In the genomic region with DNA sequence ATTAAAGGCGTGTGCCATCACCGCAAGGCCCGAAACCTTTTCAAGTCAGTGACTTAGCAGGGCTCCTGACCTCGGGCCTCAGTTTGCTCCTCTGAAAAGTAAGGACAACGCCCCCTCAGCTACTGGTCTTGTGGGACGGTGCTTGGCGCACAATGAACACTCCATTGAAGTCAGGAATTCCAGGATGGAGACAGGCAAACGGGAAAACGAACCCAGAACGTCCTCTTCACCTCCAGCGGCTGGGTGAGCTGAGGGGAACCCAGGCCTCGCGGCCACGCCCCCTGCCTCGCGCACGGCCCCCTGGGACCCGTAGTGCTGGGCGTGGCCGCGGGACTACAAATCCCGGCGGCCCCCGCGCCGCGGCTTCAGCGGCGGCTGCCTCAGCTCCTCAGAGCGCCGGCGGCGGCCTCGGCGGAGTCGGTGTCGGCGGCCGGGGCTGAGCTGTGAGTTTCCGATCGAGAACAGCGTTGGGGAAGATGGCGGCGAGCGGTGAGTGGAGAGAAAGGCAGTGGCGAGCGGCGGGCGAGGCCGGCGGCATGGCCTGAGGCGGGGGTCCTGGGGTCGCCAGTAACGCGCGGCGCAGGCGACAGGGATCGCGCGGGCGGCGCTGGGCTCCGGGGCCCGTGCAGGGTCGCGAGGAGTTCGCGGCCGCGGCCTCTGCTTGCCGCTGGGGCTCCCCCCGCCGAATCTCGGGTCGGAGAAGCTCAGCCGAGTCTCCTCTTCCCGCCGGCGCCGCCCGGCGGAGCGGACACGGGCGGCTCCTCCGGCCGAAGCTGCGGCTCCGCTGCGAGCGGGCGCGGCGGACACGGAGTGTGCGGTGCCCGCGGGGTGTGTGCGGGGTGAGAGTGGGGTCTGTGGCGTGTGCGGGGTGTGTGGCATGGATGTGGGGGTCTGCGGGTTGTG, we compare ENCODE assay signal across 8 mouse cellular contexts. TPM values are rescaled to one million over a fixed set of nuclear protein-coding genes. Genes with fewer than 3 reads are reported as not detected.
DNase-seq lines count a peak whose midpoint lies in the region; ATAC-seq and TF ChIP-seq lines count a peak whose summit lies in the region.

A gene (plus strand): TSS at position 367 of the 903 bp plus-strand sequence.

- POLR2A ChIA-PET in Patski (lab: Charles Lee): interaction anchor here (0.7 to 1.3 kb wide), 5 partner anchors 7 to 185 kb away, joined by 3 to 7 read pairs (median 3); no protein-coding TSS in a partner anchor

- peaks cover 14% of the 10 kb centered on the region for H3K4me1 ChIP-seq in hindbrain, embryonic 15.5 days (replicated peaks)

- no peaks in the 10 kb centered on the region for H3K9me3 ChIP-seq in hindbrain, embryonic 15.5 days

- peak; percentile 49 for DNase-seq in Patski (ENCODE audit: low read depth, low spot score)
- DNase-seq in cerebellum, postnatal 25 days: peak; percentile 93 to 97
- DNase-seq in frontal cortex, postnatal 36 days (ENCODE audit: low spot score in 2 of 2): peak; percentile 89 to 90
- peak; percentile 84 for DNase-seq in left cerebral cortex, adult 11 months (ENCODE audit: low spot score)
- DNase-seq in lung, postnatal 4 days: peak; percentile 94 to 96
- DNase-seq in retina, postnatal 7 days (ENCODE audit: low read depth, low spot score): peak; percentile 83
- peak; percentile 85 for DNase-seq in urinary bladder, adult 2 months (ENCODE audit: low spot score)

- peak within 1 kb of the TSS; percentile 96 for H3K4me3 ChIP-seq in hindbrain, embryonic 15.5 days

- TF ChIP-seq CTCF in Patski (IDR thresholded peaks at IDR 0.05): no peak

- H3K9ac ChIP-seq in hindbrain, embryonic 15.5 days: peak within 1 kb of the TSS; percentile 90

- ATAC-seq in Patski: peak; percentile 94
- ATAC-seq in hindbrain, embryonic 15.5 days (ENCODE audit: low FRiP score, low read depth): peak; percentile 92

- no peaks in the 10 kb centered on the region for H3K36me3 ChIP-seq in hindbrain, embryonic 15.5 days

- peak within 1 kb of the TSS; percentile 87 for H3K27ac ChIP-seq in hindbrain, embryonic 15.5 days (replicated peaks)

- in situ Hi-C loops in Patski (cut with MboI; ENCODE audit: low pct_unique_long_range_greater_than_20kb): no loop called here

- H3K27me3 ChIP-seq in Patski: no peaks in the 10 kb centered on the region
- no peaks in the 10 kb centered on the region for H3K27me3 ChIP-seq in hindbrain, embryonic 15.5 days

- CTCF ChIA-PET in Patski (lab: Charles Lee): no interaction called here

- H3K4me2 ChIP-seq in hindbrain, embryonic 15.5 days: peak within 1 kb of the TSS; percentile 91

- WGBS in hindbrain, embryonic 15.5 days: 2% methylated on average over 76 of the region's 103 CpGs

RNA-seq across cellular contexts. Expression of the gene that starts here (rescaled TPM):
- polyA plus RNA-seq in Patski (2021): 22.5 TPM
- 14.0 and 15.1 TPM in 2 replicates for polyA plus RNA-seq in hindbrain, embryonic 15.5 days (2015; fragmentation: Nextera tagmentation; extraction: Ambion mirVana)
- polyA plus RNA-seq in urinary bladder, adult 2 months (2012; rRNA removed): 34.9 and 36.8 TPM in 2 replicates

Comparison
In these comparisons a context has a peak if more than half of its experiments do, and no peak if none do; other contexts are left out.
1. Peak in every context shown above with its lines: DNase-seq, ATAC-seq, H3K4me3 ChIP-seq and H3K27ac ChIP-seq.